Mouse (Mus musculus): ENCODE measurements around the gene Cyp2s1.

The Cyp2s1 gene

DNA sequence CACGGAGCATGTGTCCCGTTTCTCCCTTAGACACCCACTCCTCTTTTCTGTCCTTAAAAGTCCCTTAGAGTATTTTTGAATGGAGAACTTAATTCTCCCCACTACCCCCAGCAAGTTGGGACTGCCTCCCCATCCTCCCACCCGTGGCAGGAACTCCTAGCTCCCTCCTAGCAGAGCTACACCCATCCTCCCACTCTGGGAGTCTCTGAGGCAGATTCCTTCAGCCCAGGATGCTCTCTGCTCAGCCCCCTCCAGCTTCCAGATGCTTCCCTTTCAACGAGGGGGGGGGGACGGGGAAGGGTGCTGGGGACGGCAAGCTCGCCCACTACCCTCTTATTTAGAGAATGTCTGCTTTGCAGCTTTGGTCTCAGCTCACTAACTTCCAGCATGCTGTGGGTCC lies 1.1 kb downstream of the Cyp2s1 start:
- in situ Hi-C loops (cut with MboI; ENCODE audit: low pct_unique_long_range_greater_than_20kb in 1 of 2, low sequenced_read_pairs in 2 of 2, unreplicated experiment in 1 of 2): no loop called here

DNA sequence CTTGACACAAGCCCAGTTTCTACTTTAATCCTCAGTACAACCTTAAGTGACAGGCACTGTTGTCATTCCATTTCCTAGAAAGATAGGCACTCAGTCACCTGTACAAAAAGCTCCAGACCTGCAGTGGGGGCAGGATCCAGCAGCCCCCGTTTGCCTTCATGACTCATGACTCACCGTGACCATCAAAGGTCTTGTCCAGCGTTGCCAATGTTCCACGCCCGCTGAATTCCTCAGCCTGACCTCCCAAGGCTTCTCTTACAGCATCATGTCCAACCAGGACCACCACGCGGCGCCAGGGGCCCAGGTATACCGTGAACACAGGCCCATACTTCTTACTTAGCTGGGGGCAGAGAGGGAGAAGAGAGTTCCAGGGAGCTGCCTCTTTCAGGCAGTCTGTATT lies 2.0 kb downstream of the Cyp2s1 start:
- in situ Hi-C loops (cut with MboI; ENCODE audit: low pct_unique_long_range_greater_than_20kb in 1 of 2, low sequenced_read_pairs in 2 of 2, unreplicated experiment in 1 of 2): no loop called here

DNA sequence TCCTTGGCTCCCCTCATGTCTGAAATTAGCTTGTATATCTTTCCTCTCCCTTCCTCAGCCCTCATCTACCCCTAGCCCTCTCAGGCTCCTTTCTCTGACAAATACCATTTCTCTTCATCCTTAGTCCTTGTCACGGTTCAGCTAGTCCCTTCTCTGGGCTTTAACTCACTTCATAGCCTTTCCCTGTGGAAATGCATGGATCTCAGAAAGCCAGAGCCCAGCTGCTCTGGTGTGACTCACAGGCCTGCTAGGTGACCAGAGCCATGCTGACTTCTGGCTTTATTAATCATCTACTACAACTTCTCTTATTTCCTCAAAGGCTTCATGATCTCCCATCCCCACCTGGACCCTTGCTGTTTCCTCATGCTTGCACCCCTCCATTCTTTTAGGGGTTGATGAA lies 4.5 kb downstream of the Cyp2s1 start:
- in situ Hi-C loops (cut with MboI; ENCODE audit: low pct_unique_long_range_greater_than_20kb in 1 of 2, low sequenced_read_pairs in 2 of 2, unreplicated experiment in 1 of 2): no loop called here

- in situ Hi-C loops (cut with MboI; ENCODE audit: low pct_unique_long_range_greater_than_20kb in 1 of 2, low sequenced_read_pairs in 2 of 2, unreplicated experiment in 1 of 2): no loop called here
Measured at GRCm38 (mm10) chr7:25811716-25812115, 5.0 kb downstream of the Cyp2s1 start.

DNA sequence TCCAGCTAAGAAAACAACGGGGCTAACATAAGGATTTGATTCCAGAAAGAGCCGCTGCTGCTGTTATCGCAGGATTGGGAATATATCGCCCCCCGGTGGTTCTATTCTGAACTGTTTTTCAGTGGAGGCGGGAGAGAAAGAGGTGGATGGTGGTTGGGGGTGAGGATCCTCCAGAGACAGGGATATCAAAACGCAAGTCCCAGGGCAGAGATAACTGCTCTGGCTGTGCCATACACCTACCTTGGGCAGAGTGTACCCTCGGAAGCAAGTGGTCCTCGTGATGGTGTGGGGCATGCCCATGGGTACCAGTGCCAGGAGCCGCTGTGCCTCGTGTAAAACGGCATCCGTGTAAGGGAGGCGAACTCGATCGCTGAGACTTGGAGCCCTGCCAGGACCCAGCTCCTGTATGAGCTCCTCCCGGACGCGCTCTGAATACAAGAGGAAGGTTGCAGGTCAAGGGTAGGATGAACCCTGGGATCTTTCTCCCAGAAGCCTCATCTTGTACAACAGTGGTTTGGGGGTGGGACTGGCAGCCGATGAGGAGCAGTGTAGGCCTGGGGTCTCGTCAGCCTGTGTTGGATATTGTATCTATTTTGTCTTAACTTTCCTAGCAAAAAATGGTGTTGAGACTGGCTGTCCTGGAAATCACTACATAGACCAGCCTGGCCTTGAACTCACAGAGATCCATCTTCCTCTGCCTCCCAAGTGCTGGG lies 10.9 kb downstream of the Cyp2s1 start:
- in situ Hi-C loops (cut with MboI; ENCODE audit: low pct_unique_long_range_greater_than_20kb in 1 of 2, low sequenced_read_pairs in 2 of 2, unreplicated experiment in 1 of 2): no loop called here

DNA sequence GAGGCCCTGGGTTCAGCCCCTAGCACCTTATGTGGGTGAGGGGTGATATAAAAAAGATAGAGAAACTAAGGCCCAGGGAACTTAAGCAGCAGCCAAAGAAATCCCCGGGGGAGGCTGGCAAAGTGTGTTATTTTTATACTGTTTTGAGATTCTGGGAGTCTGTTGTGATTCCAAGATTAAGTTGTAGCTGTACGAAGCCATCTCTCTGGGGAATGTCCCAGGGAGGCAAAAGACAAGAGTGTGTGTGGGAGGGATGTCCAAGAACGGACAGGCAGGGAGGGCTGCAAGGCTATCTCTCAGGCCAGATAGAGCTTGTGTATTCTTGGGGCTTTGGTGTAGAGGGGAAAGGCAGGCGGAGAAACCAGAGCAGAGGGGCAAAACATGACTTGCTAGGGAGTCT lies 11.9 kb downstream of the Cyp2s1 start:
- in situ Hi-C loops (cut with MboI; ENCODE audit: low pct_unique_long_range_greater_than_20kb in 1 of 2, low sequenced_read_pairs in 2 of 2, unreplicated experiment in 1 of 2): no loop called here

DNA sequence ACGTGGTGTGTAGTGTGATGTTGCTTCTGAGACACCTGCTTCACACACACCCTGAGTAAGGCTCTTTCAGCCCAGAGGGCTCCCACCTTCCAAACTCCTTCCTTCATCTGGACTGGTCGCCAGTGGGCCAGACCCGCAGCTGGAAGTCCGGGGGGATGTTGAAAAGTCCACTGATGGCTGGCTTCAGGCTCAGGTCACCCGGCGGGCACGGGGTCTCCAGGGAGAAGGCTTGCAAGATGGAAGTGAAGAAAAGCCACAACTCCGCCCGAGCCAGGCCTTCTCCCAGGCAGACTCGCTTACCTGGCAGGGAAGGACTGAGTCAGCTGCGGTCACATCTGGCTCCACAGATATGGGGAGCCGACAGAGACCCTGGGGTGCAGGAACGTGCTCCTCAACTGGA lies 13.3 kb downstream of the Cyp2s1 start:
- in situ Hi-C loops (cut with MboI; ENCODE audit: low pct_unique_long_range_greater_than_20kb in 1 of 2, low sequenced_read_pairs in 2 of 2, unreplicated experiment in 1 of 2): no loop called here

DNA sequence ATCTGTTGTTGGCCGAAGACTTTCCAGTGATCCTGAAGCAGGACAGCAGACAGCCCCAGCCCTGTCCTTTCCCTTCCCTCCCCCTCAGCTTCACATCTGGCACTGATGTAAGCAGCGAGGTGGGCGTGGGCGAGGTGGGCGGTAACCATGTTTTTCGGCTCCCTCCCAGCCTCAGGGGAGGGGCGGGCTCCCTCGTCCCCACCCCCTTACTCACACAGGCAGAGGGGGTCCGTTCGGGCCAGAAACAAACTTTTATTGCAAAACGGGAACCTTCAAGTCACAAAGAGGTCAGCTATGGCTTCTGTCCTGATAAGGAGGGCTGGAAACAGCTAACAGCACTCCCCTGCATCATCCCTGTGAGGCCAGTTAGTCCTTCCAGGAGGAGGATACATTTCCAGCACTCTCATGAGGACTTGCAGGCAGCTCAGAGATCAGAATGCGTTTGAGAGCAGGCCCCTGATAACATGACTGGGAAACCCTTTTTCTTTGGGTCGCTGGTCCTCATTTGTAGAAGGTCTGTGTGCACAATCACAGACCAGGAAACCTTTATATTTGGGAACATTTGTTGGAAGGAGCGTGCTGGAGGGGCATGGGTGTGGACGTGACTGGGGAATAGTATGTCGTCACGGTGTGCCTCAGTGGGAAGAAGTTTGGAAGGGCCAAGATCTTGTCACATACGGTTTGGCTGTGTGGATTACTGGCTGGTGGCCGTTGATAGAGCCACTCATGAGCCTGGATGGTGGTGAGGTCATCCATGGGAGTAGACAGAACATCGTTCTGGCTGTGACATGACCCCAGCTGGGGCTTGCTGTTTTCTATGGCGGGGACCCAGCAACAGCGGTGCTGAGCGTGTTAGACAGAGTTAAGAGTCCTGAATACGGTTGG lies 14.2 kb downstream of the Cyp2s1 start:
- in situ Hi-C loops (cut with MboI; ENCODE audit: low pct_unique_long_range_greater_than_20kb in 1 of 2, low sequenced_read_pairs in 2 of 2, unreplicated experiment in 1 of 2): no loop called here

DNA sequence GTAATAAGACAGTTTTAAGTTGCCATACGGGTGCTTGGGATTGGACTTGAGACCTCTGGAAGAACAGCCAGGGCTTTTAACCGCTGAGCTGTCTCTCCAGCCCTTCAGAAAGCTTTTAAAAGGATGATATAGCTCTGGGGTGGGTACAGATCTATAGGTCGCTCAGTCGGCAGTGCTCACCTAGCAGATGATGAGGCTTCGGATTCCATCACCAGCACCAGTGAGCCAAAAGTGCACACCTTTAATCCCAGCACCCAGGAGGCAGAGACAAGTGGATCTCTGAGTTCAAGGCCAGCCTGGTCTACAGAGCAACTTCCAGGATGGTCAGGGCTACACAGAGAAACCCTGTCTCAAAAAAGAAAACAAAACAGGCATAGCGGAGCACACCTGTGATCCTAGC lies 15.7 kb downstream of the Cyp2s1 start:
- in situ Hi-C loops (cut with MboI; ENCODE audit: low pct_unique_long_range_greater_than_20kb in 1 of 2, low sequenced_read_pairs in 2 of 2, unreplicated experiment in 1 of 2): no loop called here

GRCm38 (mm10) chr7:25799369-25799768 lies 17.3 kb downstream of the Cyp2s1 start:
- in situ Hi-C loops (cut with MboI; ENCODE audit: low pct_unique_long_range_greater_than_20kb in 1 of 2, low sequenced_read_pairs in 2 of 2, unreplicated experiment in 1 of 2): no loop called here

GRCm38 (mm10) chr7:25798540-25798939 lies 18.2 kb downstream of the Cyp2s1 start:
- in situ Hi-C loops (cut with MboI; ENCODE audit: low pct_unique_long_range_greater_than_20kb in 1 of 2, low sequenced_read_pairs in 2 of 2, unreplicated experiment in 1 of 2): no loop called here

DNA sequence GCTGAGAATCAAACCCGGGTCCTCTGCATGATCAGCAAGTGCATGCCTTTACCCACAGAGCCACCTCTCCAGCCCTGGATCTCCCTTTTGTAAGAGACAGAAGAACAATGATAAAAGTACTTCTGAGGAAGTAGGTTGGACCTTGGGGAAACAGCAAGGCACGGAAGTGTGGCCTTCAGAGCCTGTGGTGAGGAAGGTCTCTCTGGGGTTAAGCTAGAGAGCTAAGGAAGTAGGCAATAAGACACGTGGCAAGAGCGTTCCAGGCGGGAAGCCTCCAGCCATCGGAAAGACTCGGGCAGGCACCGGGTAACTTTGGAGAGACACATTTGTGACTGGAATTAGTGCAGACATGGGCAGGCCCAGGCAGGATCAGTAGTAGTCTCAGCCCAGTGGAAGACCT lies 21.9 kb downstream of the Cyp2s1 start:
- in situ Hi-C loops (cut with MboI; ENCODE audit: low pct_unique_long_range_greater_than_20kb in 1 of 2, low sequenced_read_pairs in 2 of 2, unreplicated experiment in 1 of 2): loop anchor here (5.0 kb wide), 1 partner anchor 37 kb away; no protein-coding TSS in a partner anchor

DNA sequence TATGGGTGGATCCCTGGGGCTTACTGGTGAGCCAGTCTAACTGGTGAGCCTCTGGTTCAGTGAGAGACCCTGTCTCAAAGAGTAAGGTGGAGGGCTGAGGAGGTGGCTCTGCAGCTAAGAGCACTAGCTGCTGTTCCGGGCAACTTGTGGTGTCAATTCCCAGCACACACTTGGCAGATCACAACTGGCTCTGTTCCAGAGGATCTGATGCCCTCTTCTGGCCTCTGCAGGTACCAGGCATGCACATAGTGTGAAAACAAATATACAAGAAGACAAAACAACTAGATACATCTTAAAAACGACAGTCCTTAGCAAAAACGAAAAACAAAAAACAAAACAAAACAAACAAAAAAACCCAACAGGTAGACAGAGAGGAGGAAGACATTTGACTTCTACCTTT lies 23.0 kb downstream of the Cyp2s1 start:
- in situ Hi-C loops (cut with MboI; ENCODE audit: low pct_unique_long_range_greater_than_20kb in 1 of 2, low sequenced_read_pairs in 2 of 2, unreplicated experiment in 1 of 2): loop anchor here (5.0 kb wide), 1 partner anchor 36 kb away; no protein-coding TSS in a partner anchor

DNA sequence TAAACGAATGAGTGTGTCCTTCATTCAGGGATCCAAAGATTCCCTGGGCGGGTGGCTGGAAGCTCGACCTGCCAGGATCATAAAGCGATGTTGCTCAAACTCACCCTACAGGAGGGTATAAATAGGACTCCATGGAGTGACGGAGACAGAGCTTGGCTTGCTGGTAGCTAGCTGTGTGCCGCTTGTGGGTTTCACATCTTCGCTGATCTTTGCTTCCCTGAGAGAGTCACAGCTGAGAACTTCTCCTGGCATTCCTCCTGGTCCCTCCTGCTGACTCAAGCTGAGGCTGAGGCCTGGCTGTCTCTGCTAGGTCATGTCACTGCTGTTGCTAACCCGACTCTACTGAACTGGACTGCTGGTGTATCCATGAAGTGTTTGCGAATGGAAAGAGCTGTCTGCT lies 23.7 kb downstream of the Cyp2s1 start:
- in situ Hi-C loops (cut with MboI; ENCODE audit: low pct_unique_long_range_greater_than_20kb in 1 of 2, low sequenced_read_pairs in 2 of 2, unreplicated experiment in 1 of 2): loop anchor here (5.0 kb wide), 1 partner anchor 36 kb away; no protein-coding TSS in a partner anchor

DNA sequence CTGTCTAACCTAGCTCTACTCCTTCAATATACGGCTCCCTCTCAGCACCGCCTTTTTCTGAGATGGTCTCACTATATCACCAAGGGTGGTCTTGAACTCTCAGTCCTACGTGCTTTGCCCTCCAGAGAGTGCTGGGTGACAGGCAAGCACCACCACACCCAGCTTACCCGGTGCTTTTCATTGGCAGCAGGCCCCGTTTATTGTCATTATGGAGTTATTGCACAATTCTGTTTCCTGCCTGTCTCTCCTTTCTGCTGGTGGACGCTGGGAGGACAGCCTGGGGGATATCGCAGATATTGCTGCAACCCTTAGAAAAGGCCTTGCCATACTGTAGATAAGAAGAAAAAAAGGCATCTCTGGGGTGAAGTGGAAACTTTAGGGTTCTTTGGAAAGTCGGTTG lies 26.1 kb downstream of the Cyp2s1 start:
- in situ Hi-C loops (cut with MboI; ENCODE audit: low pct_unique_long_range_greater_than_20kb in 1 of 2, low sequenced_read_pairs in 2 of 2, unreplicated experiment in 1 of 2): loop anchor here (5.0 kb wide), 1 partner anchor 33 kb away; no protein-coding TSS in a partner anchor

- in situ Hi-C loops (cut with MboI; ENCODE audit: low pct_unique_long_range_greater_than_20kb in 1 of 2, low sequenced_read_pairs in 2 of 2, unreplicated experiment in 1 of 2): no loop called here
Measured at GRCm38 (mm10) chr7:25789129-25789440, 27.6 kb downstream of the Cyp2s1 start.

DNA sequence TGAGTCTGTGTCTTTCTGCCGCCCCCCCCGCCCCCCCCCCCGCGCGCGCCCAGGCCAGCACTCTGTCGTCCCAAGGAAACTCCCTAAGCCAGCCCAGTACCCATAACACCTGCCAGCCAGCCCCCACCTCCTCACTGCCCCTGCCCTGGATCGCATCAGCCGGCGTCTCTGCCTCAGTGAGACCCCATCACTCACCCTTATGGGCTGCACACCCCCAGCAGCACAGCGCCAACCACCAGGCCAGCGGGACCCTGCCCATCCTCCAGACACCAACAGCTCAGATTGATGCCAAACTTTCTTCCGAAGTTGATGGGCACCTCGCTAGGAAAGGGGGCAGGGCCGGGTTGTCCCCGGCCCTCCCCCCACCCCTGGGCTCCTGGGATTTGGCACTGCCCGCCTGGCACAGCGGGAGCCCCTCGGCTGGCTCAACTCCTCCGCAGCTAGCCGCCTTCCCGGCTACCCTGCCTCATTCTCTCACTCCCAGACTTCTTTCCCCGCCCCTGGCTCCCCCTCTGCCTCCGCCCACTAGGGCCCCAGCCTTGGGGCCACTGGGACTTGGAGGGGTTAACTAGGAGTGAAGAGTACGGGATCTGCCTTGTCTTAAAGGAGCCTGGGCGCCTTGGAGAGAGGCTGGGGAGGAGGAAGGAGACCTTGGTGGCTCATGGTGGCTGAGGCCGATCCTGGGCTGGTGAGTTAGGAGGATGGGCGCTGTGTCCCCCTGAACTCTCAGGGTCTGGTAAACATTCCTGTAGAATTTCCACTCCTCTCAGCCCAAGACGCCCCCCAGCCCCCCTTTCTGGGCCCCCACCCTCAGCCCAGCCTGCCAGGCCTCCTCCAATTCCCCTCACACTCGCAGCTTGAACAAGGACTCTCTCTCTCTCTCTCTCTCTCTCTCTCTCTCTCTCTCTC lies 28.2 kb downstream of the Cyp2s1 start, which contains the start of gene Axl:
TSS of gene Axl (minus strand) at position 486 of the 909 bp plus-strand sequence.
- in situ Hi-C loops (cut with MboI; ENCODE audit: low pct_unique_long_range_greater_than_20kb in 1 of 2, low sequenced_read_pairs in 2 of 2, unreplicated experiment in 1 of 2): no loop called here

- in situ Hi-C loops (cut with MboI; ENCODE audit: low pct_unique_long_range_greater_than_20kb in 1 of 2, low sequenced_read_pairs in 2 of 2, unreplicated experiment in 1 of 2): no loop called here
Measured at GRCm38 (mm10) chr7:25787456-25788219, 29.1 kb downstream of the Cyp2s1 start.

All from mouse embryonic stem cell (cell line).